Mouse (Mus musculus) 416B (cell line): Measurements from ENCODE around the gene Gigyf1.
A peak's percentile ranks its signal among the peaks of the same experiment; 100 is the strongest.

ENCODE experiments used
- DNase-seq: peaks from one replicate; pipeline ENCODE4 v3.0.0; 2011; ENCODE audit warnings: low read depth

The Gigyf1 gene

DNA sequence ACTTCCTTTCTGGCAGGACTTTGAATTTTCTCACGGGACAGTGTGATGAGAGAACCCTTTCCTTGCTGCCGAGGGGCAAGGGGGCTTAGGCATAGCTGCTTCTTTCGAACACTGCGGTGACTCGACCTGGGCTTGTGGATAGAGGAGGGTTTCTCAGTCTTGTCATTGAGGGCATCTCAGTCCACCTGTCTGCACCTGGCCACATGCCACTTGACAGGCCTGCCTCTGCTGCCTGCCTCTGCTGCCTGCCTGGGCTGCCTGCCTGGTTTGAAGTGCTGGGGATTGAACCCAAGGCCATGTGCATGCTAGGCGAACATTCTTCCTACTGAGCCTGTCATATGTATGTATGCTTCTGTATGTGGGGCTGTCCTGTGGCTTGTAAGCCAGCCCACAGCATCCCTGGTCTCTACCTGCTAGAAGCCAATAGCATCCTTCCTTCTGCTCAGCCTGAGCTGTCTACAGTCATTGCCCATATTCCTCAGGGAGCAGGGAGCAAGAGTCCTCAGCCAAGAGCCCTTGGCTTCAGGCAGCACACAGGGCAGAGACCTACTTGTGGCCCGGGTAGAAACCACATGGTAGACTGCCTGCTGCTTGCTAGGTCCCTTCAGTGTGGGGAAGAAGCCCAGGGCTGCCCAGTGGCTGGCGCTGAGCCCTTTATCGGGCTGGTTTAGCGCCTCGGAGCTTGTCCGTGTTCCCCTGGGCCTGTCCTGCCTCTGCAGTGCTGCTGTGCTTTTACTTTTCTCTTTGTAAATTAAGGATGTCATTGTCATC is 4.2 kb upstream of the Gigyf1 start:
- DNase-seq = no peak

DNA sequence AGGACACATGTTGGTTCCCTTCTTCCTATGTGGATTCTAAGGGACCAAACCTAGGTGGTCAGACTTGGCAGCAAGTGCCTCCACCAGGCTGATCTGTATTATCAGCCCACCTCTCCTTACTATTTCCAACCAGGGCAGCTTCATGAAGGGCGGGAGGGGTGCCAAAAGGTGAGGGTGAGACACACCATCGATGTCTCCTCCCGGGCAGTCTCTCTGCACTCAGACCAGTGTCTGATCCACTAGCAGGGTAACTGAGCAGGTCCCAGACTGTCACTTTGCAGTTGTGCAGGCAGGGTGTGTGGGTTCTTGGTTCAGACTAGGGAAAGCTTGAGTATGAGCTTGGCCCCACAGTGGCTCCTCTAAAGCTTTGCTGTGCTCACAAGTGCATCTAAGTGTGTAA is 3.5 kb upstream of the Gigyf1 start:
- DNase-seq = no peak

DNA sequence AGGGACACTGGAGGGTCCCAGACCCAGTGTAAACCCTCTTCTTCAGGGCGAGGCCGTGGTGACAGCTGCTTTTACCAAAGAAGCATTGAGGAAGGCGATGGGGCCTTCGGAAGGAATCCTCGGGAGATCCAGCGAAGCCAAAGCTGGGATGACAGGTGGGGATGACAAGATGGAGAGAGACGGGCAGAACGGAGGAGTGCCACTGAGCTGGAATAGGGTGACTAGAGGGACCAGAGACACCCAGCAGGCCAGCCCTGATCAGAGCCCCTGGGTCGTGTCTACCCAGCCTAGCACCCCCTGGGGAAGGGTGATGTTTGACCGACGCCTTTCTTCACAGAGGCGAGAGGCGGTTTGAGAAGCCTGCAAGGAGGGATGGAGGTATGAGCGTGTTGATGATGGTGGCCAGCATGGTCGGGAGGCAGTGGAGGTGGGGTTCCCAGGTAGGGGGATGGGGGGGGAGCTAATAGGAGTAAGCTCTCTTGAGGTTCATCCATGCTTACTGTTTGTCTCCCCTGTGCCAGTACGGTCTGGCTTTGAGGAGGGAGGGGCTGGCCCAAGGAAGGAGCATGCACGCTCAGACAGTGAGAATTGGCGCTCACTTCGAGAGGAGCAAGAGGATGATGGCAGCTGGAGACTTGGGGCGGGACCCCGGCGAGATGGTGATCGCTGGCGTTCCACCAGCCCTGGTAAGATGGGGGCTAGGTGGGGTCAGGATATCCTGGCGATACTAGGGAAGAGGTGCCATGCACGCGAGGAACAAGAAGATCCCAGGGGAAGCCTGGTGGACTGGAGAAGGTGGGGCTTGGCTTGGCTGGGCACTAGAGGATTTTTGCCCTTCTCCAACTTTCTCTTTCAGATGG is 1.6 kb downstream of the Gigyf1 start:
- no peak for DNase-seq

DNA sequence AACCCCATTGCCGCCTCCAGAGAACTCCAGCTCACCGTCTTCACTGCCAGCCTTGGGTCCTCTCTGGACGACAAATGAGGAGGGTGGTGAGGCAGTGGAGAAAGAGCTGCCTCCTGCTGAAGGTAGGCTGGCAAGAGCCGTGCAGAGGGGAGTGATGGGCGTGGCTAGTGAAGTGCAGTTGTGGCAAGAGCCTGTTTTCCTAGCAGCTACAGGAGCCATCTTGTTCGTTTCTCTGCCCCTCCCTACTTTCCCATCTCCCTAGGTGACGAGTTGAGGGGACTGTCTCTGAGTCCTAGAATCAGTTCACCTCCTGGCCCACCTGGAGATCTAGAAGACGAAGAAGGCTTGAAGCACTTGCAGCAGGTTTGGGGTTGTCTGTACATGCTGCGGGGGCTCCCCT is 3.5 kb downstream of the Gigyf1 start:
- no peak for DNase-seq

DNA sequence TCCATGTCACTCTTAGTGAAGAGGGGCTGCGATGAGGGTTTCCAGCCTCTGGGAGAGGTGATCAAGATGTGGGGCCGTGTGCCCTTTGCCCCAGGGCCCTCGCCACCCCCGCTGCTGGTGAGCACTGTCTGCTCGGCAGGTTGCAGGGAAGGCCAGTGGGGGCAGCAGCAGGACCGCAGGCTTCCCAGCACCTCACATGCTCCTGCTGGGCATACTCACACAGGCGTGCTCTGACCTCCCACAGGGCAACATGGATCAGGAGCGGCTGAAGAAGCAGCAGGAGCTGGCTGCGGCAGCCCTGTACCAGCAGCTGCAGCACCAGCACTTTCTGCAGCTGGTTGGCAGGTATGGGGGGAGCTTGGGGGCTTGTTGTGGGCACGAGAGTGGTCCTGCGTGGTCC is 4.4 kb downstream of the Gigyf1 start:
- DNase-seq = no peak

DNA sequence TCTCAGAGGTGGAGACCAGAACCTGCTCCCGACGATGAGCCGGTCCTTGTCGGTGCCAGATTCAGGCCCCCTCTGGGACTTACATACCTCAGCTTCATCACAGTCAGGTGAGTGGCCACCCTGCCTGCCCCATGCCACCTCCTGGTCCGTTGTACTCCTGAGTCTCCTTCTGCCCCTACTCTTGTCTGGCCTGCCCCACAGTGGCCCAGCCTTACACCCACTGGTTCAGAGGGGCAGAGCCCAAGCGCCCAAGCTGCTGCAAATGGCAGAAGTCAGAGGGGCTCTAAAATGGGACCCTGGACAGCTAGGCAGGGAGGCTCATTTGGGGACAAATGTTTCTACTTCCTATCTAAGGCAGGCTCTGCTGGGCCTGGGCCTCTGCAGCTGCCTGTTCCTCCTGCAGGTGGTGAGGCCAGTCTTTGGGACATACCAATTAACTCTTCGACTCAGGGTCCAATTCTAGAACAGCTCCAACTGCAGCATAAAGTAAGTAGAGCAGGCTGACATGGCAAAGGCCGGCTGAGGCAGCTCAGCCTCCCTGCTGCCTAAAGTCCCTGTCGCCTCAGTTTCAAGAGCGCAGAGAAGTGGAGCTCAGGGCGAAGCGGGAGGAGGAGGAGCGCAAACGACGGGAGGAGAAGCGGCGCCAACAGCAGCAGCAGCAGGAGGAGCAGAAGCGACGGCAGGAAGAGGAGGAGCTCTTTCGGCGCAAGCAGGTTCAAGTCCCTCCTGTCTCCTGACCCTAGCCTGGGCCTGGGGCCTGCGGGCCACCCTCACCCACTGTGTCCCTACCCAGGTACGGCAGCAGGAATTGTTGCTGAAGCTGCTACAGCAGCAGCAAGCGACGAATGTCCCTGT is 5.3 kb downstream of the Gigyf1 start:
- peak; percentile 27 for DNase-seq

DNA sequence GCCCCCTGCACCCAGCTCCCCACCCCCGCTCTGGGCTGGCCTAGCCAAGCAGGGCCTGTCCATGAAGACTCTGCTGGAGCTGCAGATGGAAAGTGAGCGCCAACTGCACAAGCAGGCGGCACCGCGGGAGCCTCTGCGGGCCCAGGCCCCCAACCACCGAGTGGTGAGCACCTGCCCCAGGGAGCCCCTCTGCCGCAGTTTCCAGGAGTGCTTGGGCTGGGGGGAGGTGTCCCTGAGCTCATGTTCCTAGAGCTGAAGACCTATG is 5.8 kb downstream of the Gigyf1 start:
- no peak for DNase-seq

DNA sequence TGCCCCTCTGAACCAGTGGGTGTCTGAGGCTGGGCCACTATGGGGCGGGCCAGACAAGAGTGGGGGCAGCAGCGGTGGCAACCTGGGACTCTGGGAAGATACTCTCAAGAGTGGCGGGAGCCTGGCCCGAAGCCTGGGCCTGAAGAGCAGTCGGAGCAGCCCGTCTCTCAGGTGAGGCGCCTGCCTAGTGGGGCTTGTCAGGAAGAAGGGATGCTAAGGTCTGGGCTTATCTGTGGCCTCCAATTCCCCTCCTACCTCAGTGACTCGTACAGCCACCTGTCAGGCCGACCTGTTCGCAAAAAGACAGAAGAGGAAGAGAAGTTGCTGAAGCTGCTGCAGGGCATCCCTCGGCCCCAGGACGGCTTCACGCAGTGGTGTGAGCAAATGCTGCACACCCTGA is 6.3 kb downstream of the Gigyf1 start:
- DNase-seq = no peak

DNA sequence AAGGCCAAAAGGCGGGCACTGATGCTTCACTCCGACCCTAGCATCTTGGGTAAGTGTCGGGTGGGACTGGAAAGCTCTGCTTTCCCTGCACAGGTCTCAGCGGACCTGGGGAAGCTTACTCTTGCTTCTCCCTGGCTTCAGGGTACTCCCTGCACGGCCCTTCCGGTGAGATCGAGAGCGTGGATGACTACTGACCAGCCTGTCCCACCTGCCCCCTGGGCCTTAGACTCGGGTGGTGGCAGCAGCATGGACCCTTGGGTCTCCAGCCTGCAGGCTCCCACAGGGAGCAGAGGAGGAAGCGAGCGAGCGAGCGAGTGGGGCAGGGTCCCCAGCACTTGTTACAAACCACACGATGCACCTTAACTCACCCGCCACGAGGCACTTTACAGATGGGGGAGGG is 7.2 kb downstream of the Gigyf1 start:
- DNase-seq = no peak

DNA sequence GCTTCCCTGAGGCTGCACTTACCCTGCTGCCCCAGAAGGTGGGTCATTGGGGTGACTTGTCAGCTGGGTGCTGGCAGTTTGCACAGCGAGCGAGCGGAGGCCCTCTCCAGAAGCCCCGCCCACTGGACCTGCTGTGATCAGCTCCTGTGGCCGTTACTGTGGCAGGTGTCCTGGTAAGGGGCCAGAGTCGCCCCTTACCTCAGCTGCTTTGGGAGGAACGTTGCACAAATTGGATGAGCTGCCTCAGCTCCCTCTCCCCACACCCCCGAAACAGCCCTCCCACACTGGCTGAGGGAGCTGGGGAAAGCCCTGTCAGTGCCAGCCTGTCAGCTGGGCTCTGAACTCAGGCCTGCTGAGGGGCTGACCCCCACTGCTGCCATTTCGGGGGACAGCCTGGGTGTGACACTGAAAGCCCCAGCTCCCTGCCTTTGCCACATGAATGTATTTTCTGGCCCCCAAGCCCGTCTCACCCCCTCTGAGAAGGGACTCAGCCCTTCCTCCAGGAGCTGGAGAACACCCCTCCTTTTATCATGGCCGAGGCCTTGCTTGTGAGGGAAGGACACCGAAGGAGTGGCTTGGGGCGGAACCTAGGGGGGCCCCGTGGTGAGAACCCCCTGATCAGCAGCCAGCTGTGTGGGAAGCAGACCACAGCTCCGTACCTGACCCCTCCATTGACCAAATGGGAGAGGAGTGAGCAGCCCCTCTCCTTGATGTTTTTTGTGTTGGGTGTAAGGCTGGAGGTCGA is 8.0 kb downstream of the Gigyf1 start:
- DNase-seq = peak; percentile 29

DNA sequence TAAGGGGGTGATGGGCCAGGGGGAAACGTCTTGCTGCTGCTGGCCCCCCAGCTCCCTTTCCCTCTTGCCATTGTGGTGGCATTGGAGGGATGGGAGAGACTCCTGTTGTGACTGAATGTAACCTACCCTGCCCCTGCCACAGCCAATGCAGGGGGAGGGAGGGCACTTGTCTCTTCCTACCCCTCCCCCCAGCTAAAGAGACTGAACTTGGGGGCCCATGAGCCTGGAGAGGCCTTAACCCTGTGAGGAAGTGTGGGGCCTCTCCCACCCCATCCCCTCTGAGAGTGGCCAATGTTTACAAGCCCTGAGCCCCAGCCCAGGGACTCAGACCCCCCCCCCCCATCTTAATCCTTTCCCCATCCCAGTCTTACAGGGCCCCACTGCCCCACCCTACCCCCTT is 9.1 kb downstream of the Gigyf1 start:
- no peak for DNase-seq

DNA sequence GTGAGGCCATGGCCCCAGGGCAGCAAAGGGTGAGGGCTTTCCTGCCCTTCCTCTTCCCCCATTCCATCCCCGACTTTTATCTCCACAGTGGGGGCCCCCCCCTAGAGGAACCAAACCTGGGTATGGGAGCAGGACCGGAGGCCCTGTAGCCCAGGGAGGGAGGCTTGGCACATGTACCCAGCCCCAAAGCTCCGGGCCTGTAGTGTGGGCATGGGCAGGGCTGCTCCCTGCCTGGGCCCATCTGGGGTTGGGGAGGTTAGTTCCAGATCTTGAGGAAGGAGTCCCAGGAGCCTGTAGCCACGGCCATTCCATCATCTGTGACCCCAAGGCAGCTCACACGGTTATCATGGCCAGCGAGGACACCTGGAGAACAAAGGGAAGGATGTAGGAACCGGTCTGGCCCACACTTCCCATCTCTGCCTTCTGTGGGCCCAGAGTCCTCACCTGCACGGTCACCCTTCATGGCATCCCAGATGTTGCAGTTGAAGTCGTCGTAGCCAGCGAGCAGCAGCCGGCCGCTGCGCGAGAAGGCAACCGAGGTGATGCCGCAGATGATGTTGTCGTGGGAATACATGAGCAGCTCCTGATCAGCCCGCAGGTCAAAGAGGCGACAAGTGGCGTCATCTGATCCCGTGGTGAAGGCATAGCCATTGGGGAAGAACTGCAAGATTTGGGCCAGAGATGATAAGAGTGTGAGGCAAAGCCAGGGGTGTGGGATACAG is 10.1 kb downstream of the Gigyf1 start:
- DNase-seq = no peak

DNA sequence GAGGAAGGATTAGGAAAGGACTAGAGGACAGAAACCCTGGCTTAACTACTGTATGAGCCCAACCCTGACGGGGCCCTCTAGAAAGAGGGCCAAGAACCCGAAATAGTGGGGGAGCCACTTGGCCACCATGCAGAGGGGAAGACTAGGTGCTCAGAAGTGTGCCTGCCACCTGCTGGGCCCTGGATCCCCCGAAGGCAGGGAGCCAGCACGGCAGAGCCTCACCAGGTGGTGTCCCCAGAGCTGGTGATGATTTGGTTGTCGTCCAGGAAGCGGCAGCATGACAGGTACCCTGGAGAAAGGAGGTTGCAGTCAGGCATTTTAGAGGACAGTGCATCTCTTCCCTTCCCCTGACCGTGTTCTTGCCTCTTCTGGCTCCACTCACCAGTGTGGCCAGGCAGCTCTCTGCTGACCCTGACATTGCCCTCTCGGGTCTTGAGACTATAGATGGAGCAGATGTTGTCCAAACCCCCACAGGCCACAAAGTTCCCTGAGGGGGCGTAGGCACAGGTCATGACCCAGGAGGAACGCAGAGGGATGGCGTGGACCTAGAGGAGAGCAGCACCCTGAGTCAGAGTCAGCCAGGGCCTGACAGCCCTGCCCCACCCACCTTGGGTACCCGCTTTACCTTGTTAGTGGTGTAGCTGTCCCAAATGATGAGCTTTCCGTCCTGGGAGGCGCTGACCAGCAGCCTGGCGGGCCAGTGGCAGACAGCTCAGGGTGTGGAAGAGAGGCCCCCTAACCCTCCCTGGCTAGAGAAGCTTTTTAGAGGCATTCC is 11.1 kb downstream of the Gigyf1 start:
- DNase-seq = no peak

DNA sequence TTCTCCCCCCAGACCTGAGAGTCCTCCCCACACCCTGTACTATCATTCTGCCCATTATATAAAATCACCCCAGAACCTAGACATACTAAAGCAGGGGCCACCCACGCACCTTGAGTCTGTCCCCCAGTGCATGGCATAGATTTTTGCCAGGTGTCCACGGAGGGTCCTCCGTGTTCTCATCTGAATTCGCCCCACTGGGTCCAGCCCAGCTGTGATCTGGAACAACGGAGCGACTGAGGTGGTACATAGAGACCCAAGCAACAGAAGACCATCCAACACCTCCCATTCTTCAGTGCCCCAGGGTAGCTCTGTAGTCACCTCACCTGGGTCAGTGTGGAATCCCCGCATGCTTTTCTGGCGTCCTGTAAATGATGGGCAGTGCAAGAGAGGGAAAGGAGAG is 11.7 kb downstream of the Gigyf1 start:
- DNase-seq = no peak

DNA sequence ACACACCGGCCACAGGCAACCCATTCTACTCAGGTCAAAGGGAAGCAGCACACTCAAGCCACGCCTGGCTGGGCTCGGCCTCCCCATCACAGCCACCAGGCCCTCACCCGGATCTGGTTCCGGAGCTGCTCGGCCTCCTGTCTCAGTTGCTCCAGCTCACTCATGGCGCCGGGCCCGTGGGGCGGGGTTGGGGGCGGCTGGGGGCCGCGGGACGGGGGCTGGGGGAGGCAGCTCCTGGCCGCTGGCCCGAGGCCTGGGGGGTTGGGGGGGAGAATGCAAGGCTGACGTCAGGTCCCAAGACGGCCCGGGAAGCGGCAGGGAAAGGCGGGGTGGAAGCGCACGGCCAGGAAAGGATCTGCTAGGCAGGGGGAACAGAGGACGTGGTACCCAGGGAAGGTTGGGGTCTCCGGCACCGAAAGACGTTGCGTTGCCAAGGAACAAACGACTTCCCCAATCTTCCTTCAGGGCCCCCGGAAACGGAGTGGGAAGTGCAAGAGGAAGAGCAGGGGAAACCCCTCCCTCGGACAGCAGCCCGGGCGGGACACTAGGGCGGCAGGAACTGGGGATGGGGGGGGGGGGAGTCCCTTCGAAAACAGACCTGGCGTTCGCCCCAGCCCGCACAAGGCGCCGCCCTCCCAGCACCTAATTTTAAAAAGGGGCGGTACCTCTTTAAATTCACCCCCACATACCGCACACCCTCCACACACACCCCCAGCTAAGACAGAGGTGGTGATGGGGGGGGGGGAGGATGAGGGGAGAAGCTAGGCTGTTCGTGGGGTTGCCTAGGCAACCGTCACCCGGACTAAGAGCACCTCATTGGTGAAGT is 12.5 kb downstream of the Gigyf1 start:
- DNase-seq = peak; percentile 74

DNA sequence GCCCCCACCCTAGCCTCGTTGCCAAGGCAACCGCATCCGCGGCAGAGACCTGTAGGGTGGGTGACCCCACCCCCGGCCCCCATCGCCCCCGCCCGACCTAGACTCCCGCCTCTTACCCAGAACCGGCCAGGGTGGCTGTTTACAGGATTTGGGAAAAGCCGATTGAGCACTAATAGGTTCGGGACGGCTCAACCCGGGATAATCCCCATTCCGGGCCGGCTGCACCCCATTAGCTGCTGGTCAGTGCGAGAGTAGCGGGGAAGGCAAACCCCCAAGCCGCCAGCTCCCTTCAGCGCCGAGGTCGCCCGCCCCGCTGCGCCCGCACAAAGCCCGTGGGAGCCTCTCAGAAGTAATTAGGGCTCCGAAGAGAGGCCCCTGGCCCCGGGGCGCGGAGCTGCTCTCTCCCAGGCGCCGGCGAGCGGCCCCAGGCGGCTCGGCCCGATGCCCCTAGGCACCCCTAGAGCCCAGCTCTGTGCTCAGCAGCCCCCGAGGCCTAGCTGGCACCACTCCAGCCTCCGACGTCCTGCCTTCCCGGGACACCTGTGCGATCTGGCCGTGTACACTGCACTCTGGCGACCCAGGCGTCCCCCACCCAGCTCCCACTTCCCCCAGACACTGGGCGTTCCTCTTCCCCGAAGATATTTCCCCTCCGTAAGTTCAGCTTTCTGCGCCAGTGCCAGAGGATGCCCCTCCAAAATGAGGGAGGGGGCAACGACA is 13.2 kb downstream of the Gigyf1 start:
- no peak for DNase-seq

DNA sequence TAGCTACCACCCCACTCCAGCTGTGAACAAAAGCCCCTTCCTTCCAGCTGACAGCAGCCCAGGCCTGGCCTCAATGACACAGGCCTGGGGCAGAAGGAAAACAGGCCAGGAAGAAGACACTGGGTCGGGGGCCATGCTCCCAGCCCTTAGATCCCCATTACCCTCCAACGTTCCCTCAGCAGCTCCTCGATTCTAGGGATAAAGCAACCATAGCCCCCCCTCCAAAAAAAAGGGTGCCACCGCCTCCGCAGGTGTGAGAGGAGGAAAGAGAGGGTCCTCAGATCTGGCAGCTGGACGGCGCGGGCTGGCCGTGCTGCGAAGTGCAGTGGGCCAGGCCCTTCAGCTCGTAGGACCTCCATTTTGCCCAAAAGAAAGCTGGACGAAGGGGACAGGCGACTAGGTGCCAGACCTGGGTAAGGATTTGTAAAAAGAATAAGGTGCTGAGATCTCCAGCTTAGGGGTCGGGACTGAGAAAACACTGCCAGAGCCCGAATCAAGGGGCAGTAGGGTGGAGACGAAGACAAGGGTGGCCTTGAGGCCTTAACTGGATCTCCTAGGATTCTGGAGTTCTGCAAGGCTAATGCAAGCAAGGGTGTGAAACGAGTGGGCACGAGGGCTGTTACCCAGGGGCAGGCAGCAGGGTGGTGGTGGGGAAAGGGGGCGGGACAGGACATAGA is 13.9 kb downstream of the Gigyf1 start:
- DNase-seq = no peak

DNA sequence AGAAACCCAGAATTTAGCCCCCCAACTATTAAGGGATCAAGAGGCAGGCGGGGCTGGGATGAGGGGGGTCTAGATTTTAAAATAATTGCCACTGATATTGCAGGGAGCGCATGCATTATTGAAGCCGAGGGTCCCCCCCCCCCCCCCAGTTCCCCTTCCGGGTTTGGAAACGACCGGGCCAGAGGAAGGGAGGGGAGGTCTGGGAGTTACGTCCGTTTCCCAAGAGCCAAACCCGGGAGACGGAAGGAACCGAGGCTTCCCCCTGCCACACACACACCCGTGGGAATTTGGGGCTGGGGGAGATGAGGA is 14.4 kb downstream of the Gigyf1 start:
- no peak for DNase-seq
